Mouse (Mus musculus): ENCODE data around the gene Noxo1. TPM values are rescaled to one million over a fixed set of nuclear protein-coding genes. Genes with fewer than 3 reads are reported as not detected.

The Noxo1 gene
- 1.9 and 3.9 TPM in 2 replicates for polyA plus RNA-seq (2015; fragmentation: Nextera tagmentation; extraction: Ambion mirVana)

DNA sequence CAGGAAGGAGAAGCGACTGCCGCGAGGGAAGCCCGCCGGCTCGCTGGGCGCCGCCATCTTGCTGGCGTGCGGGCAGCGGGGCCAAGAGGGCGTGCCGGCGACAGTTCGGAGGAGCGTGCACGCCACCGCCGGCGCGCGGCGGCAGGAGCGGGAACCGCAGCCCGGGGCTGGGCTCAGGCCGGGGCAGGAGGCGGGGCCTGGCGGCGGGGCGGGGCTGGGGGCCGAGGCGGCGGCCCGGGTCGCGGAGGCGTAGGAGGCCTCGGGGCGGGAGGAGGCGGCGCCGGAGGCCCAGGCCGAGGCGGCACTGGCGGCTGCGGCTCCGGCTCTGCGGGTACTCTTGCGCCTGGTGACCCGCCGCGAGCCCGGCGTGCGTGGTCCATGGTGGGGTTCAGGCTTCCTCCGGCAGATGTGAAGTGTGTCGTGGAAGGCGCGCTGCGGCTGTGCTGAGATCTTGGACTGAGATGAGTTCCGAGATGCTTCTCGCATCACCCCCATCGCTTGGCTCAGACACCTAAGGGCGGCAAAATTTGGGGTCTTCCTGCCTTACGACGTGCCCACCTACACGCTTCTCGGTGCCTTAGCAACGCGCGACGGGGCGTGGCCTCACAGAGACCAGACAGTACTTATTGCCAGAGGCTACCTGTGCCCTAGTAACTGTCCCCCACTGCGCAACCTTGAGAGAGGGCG, at the start of gene Noxo1, which contains the start of gene Gfer:
Gene Noxo1, plus strand, starts transcription at position 224 of the 687 bp plus-strand sequence.
Gene Gfer, minus strand, starts transcription at position 146 of the 687 bp plus-strand sequence.
- under 1% methylated on average over 65 of the region's 76 CpGs for WGBS
- Histone ChIP-seq H3K4me2 (peak within 1 kb of the TSS; percentile 76), H3K4me3 (replicated peaks) (peak within 1 kb of the TSS; percentile 60), H3K4me1 (peaks cover 41% of the 10 kb centered on the region), H3K27ac (replicated peaks) (peak within 1 kb of the TSS; percentile 93), H3K36me3 (peaks cover 30% of the 10 kb centered on the region), H3K9ac (replicated peaks) (peak within 1 kb of the TSS; percentile 84), H3K27me3 (replicated peaks) (no peaks in the 10 kb centered on the region), H3K9me3 (replicated peaks) (no peaks in the 10 kb centered on the region)
- peak; percentile 93 for ATAC-seq (ENCODE audit: low FRiP score)

DNA sequence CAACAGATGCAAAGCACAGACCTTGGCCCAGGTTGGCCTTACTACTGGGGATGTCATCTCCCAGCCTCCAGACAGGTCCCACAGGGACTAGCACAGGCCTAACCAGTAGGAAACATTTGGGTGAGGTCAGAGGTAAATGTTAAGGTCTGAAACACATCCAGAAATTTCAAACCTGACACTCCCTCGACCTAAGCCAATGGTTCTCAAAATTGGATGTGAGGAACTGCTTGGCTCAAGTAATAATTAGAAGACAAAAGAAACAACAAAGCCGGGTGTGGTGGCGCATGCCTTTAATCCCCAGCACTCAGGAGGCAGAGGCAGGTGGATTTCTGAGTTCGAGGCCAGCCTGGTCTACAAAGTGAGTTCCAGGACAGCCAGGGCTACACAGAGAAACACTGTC, 49.7 kb upstream of the Noxo1 start:
- Histone ChIP-seq H3K27ac (replicated peaks) (no peak overlapping the region), H3K4me1 (peaks cover 23% of the 10 kb centered on the region), H3K4me3 (replicated peaks) (no peak overlapping the region), H3K27me3 (replicated peaks) (peaks cover 4% of the 10 kb centered on the region), H3K36me3 (0 out of 2 replicates have a peak, but pooled peaks cover 6% of the 10 kb centered on the region), H3K4me2 (no peak overlapping the region), H3K9me3 (replicated peaks) (no peaks in the 10 kb centered on the region), H3K9ac (replicated peaks) (no peak overlapping the region)
- no peak for ATAC-seq (ENCODE audit: low FRiP score)
- WGBS: 86% methylated on average over 4 of the region's 4 CpGs

DNA sequence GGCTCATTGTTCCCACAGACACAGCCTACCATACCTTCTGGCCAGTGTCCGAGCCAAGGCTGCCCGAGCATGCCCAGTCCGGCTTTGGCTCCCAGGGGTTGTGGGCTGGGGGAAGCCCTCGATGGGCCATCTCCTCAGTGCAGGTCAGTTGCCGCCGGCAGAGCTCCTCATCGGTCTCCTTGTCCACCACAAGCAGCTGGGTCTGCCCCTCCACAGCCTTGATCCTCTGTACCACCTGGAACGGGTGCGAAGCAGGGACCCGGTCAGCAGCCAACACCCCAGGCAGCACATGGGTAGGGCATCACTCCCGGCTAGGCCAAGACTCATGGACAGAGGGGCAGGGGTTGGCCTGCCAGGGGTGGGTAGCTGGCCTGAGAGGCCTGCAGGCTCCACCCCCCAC, 48.5 kb upstream of the Noxo1 start:
- H3K4me2 ChIP-seq: 0 out of 2 replicates have a peak overlapping the region, but pooled peaks have one; percentile 95

DNA sequence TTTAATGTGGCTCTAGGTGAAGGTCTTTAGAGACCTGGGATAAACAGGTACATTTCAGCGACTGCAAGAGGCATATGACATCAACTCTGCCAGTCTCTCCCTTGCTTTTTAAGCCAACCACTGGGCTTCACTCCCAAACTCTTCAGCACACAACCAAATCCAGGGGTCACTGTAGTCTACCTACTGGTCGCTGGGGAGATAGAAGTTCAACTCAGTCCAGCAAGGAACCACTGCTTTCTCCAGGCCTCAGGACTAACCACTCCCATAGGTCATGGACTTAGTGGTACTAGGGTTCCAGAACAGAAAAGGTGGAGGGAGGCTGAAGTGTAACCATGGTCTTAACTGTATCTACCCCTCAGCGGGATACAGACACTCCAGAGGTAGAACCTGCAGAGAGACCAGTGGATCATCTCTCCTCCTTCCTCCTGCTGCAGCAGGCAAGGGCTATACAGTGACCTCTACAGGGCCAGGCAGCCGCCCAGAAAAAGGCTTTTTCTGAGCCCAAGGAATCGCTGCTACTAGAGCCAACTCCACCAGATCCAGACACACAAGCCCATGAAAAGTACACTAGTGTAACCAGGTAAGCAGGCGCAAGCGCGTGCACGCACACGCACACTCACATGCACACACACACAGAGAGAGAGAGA, 47.2 kb upstream of the Noxo1 start:
- Histone ChIP-seq H3K27me3 (replicated peaks) (peaks cover 13% of the 10 kb centered on the region), H3K27ac (replicated peaks) (peak overlapping the region; percentile 84; the same call in 1 of the 2 replicates), H3K4me2 (peak overlapping the region; percentile 95), H3K4me1 (peaks cover 25% of the 10 kb centered on the region), H3K4me3 (replicated peaks) (peak overlapping the region; percentile 84), H3K36me3 (no peaks in the 10 kb centered on the region), H3K9ac (replicated peaks) (peak overlapping the region; percentile 98), H3K9me3 (replicated peaks) (no peaks in the 10 kb centered on the region)
- ATAC-seq (ENCODE audit: low FRiP score): no peak
- WGBS: 70% methylated on average over 10 of the region's 10 CpGs

More for the DNA sequence above, 48.5 kb upstream of the Noxo1 start:
- peaks cover 13% of the 10 kb centered on the region for H3K27me3 ChIP-seq (replicated peaks)
- H3K36me3 ChIP-seq: no peaks in the 10 kb centered on the region
- 81% methylated on average over 11 of the region's 11 CpGs for WGBS
- H3K4me3 ChIP-seq (replicated peaks): no peak overlapping the region
- no peak overlapping the region for H3K27ac ChIP-seq (replicated peaks)
- peaks cover 23% of the 10 kb centered on the region for H3K4me1 ChIP-seq
- ATAC-seq (ENCODE audit: low FRiP score): no peak
- 0 out of 2 replicates have a peak overlapping the region, but pooled peaks have one; percentile 12 for H3K9ac ChIP-seq (replicated peaks)
- no peaks in the 10 kb centered on the region for H3K9me3 ChIP-seq (replicated peaks)

DNA sequence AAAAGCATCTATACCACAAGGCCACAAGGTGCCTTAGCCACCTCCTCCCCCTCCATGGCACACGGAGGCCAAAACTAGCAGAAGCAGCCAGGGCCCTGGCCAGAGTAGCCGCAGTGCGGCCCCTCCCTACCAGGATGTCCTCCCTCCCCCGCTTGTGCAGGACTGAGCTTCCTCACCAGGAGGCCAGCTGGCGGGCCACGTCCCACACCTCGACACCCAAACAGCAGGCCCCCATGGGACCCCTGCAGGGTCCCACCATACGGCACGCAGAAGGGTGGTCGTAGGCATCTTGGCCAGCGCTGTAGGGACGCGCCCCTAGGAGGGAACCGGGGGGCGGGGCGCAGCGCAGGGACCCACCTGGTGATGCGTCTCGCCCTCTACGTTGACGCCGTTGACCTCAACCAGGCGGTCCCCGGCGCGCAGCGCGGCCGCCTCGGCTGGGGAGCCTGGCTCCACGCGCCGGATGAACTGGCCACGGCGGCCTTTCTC, 46.4 kb upstream of the Noxo1 start:
- Histone ChIP-seq H3K4me1 (peaks cover 30% of the 10 kb centered on the region), H3K27me3 (replicated peaks) (peaks cover 13% of the 10 kb centered on the region), H3K9me3 (replicated peaks) (no peaks in the 10 kb centered on the region), H3K9ac (replicated peaks) (peak overlapping the region; percentile 98), H3K4me3 (replicated peaks) (peak overlapping the region; percentile 84), H3K27ac (replicated peaks) (peak overlapping the region; percentile 84), H3K4me2 (peak overlapping the region; percentile 95), H3K36me3 (no peaks in the 10 kb centered on the region)
- under 1% methylated on average over 34 of the region's 35 CpGs for whole genome bisulfite sequencing
- peak; percentile 69 for ATAC-seq (ENCODE audit: low FRiP score)

DNA sequence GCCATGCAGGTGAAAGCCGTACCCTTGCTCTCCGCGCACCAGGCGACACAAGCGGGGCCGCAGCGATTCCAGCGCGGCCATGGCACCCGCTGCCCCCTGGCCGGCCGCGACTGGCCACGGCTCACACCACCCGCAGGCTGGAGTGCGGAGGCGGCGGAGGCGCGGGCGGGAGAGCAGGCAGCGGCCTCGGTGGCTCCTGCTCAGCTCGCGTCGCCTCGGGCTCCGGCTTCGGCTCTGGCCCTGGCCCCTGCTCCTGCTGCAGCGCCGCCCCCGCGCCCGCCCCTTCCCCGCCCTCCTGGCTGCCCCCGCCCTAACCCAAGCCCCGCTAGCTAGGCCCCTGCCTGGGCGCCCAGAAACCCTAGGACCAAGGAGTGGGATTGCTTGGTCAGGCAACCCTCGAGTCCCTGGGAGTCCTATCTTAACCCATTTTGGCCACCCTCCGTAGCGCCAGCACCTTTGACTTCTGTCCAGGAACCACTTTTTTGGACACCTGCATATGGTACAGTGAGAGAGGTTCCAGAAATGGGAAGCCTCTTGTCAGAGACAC, 45.9 kb upstream of the Noxo1 start, which contains the start of gene Slc9a3r2:
Gene Slc9a3r2, minus strand, starts transcription at position 258 of the 547 bp plus-strand sequence.
- peak within 1 kb of the TSS; percentile 95 for H3K4me2 ChIP-seq
- peak; percentile 82 for ATAC-seq (ENCODE audit: low FRiP score)
- peak within 1 kb of the TSS; percentile 84 for H3K27ac ChIP-seq (replicated peaks)
- peaks cover 15% of the 10 kb centered on the region for H3K27me3 ChIP-seq (replicated peaks)
- 1% methylated on average over 39 of the region's 41 CpGs for WGBS
- H3K9me3 ChIP-seq (replicated peaks): no peaks in the 10 kb centered on the region
- peak within 1 kb of the TSS; percentile 84 for H3K4me3 ChIP-seq (replicated peaks)
- H3K4me1 ChIP-seq: peaks cover 30% of the 10 kb centered on the region
- H3K36me3 ChIP-seq: no peaks in the 10 kb centered on the region
- peak within 1 kb of the TSS; percentile 98 for H3K9ac ChIP-seq (replicated peaks)

DNA sequence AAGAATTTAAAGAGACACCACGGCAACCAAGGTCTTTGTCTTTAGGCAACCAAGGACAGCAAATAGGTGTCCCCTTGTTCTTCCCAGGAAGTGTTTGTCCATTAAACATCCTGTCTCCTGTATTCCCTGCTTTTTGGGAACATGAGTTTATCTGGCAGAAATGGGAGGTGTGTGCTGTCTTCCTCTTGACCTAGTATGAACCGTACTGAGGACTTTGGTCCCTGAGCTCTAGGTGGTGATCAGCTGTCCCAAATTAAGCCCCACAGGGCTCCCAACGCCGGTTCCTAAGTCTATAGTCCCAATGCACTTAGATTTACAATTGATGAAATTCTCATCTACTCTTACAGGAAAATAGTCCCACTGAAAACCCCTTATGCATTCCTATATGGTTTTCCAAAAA, 45.3 kb upstream of the Noxo1 start:
- no peaks in the 10 kb centered on the region for H3K36me3 ChIP-seq
- H3K27me3 ChIP-seq (replicated peaks): peaks cover 16% of the 10 kb centered on the region
- H3K9ac ChIP-seq (replicated peaks): peak overlapping the region; percentile 98; the same call in 1 of the 2 replicates
- WGBS: 81% methylated on average over 4 of the region's 4 CpGs
- H3K9me3 ChIP-seq (replicated peaks): no peaks in the 10 kb centered on the region
- peak overlapping the region; percentile 84; the same call in 1 of the 2 replicates for H3K4me3 ChIP-seq (replicated peaks)
- peaks cover 30% of the 10 kb centered on the region for H3K4me1 ChIP-seq
- no peak overlapping the region for H3K27ac ChIP-seq (replicated peaks)
- peak overlapping the region; percentile 95 for H3K4me2 ChIP-seq
- no peak for ATAC-seq (ENCODE audit: low FRiP score)

DNA sequence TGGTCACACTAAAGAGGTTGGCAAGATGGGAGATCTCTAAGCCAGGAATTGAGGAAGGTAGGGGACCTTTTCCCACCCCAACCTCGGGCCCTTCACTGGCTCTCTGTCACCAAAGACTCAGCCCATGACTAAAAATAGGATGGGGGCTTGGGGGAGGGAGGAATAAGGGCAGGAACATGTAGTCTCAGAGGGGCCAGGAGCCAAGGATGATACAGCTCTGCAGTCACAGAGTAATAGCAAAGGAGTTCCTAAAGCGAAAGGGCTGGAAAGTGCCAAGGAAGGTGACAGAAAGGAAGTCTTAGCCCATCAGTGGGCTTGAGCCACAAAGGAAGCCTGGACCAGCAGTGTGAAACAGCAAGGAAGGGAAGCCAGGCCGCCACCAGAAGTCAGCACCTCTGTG, 44.2 kb upstream of the Noxo1 start:
- H3K36me3 ChIP-seq: no peaks in the 10 kb centered on the region
- no peak overlapping the region for H3K27ac ChIP-seq (replicated peaks)
- ATAC-seq (ENCODE audit: low FRiP score): no peak
- 72% methylated on average over 3 of the region's 3 CpGs for WGBS
- H3K27me3 ChIP-seq (replicated peaks): peaks cover 24% of the 10 kb centered on the region
- H3K9ac ChIP-seq (replicated peaks): no peak overlapping the region
- H3K4me2 ChIP-seq: no peak overlapping the region
- peaks cover 30% of the 10 kb centered on the region for H3K4me1 ChIP-seq
- no peak overlapping the region for H3K4me3 ChIP-seq (replicated peaks)
- H3K9me3 ChIP-seq (replicated peaks): no peaks in the 10 kb centered on the region

DNA sequence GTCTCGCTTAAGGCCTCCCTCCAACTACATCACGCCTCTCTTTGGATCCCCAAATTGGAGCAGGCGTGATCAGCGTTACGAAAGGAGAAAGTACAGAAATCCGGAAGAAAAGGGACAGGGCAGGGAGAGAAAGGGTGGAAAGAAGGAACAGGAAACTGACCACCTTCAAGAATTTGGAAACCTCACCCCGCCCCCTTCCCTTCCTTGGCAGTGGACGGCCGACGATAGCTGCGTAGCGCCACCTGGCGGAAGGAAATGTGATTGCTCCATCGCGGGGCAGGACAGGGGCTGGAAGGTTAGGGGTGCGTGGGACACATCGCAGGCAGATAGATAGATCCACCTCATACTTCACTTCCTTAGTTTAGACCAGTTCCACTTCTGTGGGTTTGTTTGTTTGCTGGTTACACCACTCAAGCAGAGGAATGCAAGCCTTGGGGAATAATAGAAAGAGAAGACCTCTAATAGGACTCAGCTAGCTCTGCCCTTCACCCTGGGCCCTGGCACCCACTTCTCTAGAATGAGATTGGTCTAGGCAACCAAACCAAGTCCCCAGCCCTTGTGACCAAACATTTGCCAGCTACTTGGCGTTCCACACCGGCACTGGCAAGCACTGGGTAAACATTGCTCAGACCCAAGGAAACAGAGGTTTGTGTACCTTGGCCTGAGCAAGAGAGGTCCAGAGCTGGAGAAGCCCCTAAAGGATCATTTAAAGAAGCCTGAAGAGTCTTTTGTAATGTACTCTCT, 41.9 kb upstream of the Noxo1 start:
- Histone ChIP-seq H3K4me1 (peaks cover 31% of the 10 kb centered on the region), H3K27me3 (replicated peaks) (peaks cover 47% of the 10 kb centered on the region), H3K4me2 (peak overlapping the region; percentile 54), H3K27ac (replicated peaks) (no peak overlapping the region), H3K4me3 (replicated peaks) (peak overlapping the region; percentile 22), H3K9me3 (replicated peaks) (no peaks in the 10 kb centered on the region), H3K9ac (replicated peaks) (no peak overlapping the region; the same call in 1 of the 2 replicates), H3K36me3 (no peaks in the 10 kb centered on the region)
- 4% methylated on average over 19 of the region's 19 CpGs for WGBS
- no peak for ATAC-seq (ENCODE audit: low FRiP score)

DNA sequence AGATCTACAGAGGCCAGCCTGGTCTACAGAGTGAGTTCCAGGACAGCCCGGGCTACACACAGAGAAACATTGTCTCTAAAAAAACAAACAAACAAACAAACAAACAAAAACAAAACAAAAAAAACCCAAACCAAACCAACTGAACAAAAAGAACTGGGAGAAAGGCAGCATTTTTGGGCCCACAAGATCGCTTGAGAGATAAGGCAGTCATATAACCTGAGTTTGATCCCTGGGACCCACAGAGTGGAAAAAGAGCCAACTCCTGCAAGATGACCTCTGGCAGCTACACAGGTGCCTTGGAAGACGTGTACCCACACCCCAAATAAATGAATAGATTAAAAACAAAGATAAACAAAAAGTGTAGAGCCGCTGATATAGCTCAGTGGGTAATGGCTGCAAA, 41.1 kb upstream of the Noxo1 start:
- peaks cover 55% of the 10 kb centered on the region for H3K27me3 ChIP-seq (replicated peaks)

More for the DNA sequence above, 41.1 kb upstream of the Noxo1 start:
- peaks cover 25% of the 10 kb centered on the region for H3K4me1 ChIP-seq
- H3K36me3 ChIP-seq: no peaks in the 10 kb centered on the region
- no peaks in the 10 kb centered on the region for H3K9me3 ChIP-seq (replicated peaks)
- no peak for ATAC-seq (ENCODE audit: low FRiP score)
- WGBS: 81% methylated on average over 4 of the region's 4 CpGs
- H3K4me3 ChIP-seq (replicated peaks): no peak overlapping the region
- no peak overlapping the region for H3K27ac ChIP-seq (replicated peaks)
- no peak overlapping the region for H3K4me2 ChIP-seq
- H3K9ac ChIP-seq (replicated peaks): no peak overlapping the region
